Mouse (Mus musculus): Measurements from ENCODE around the gene Prkar1a. TPM values are rescaled to one million over a fixed set of nuclear protein-coding genes. Genes with fewer than 3 reads are reported as not detected.
"Not testable (repeated sequence)": the region's sequence is repeated elsewhere in the genome, so short reads cannot be mapped to it uniquely, and the experiment has no call there.

The Prkar1a gene
- polyA plus RNA-seq, 1 experiment from 2014 or later: 456 TPM

DNA sequence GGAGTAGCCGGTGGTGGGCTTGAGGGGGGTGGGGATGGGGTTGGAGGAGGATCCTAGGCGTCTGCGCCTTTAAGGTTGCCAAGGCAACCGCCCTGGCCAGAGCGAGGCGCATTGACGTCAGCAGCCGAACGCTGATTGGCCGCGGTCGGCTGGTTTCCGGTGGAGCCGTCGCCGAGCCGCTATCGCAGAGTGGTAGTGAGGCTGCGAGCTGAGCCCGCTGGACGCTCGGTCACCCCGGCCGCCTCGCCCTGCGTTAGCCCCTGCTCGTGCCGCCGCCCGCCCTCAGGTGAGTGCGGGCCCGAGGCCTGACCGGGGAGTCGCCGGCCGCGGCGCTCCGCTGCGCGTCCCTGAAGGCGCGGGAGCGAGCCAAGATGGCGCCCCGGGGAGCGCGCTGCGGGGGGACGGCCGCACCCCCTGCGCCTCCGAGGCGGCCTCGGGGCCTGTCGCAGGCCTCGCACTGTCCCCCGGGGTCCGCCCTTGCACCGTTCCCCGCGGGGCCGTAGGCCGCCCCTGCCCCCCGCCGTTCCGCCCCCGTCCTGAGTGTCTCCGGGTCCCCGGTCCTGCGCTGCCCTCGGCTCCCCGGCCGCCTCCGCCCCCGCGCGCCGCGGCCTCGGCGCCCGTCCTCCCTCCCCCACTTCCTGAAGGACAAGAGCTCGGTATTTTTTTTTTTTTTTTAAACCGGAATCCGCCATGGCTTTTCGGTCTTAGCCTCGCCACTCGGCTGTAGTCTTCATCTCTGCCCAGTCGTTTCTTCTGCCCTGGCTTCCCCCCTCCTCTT is 1.8 kb downstream of the Prkar1a start:
- Histone ChIP-seq H3K4me2 (peak overlapping the region; percentile 73), H3K27ac (replicated peaks) (peak overlapping the region; percentile 99), H3K27me3 (no peaks in the 10 kb centered on the region), H3K36me3 (peaks cover 15% of the 10 kb centered on the region), H3K9ac (peak overlapping the region; percentile 97), H3K4me3 (peak overlapping the region; percentile 72), H3K4me1 (replicated peaks) (peaks cover 58% of the 10 kb centered on the region), H3K9me3 (no peaks in the 10 kb centered on the region)
- peak; percentile 96 for ATAC-seq (ENCODE audit: low FRiP score, low read depth)
- 0% methylated on average over 58 of the region's 90 CpGs for WGBS

DNA sequence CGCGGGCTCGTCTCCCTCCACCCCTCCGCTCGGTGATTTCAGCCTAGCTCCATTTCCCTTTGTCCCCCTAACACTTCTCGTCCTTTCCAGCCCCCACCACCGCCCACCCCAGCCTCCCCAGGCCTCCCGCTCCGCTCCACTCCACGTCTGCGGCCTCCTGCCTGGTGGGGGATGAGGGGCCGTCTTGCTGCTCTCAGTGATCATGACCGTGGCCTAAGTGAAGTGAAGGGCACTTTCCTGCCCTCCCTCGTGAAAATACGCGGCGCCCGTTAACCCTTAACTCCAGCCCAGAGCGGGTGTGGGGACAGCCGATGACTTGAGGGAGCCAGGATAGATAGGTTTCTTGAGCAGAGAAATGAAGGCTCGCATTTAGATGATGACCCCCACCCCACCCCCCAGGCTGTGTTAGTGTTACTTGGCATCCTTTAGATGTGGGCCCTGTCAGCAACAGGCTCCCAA is 2.4 kb downstream of the Prkar1a start:
- Histone ChIP-seq H3K9me3 (no peaks in the 10 kb centered on the region), H3K27me3 (no peaks in the 10 kb centered on the region), H3K4me3 (peak overlapping the region; percentile 72), H3K4me1 (replicated peaks) (peaks cover 59% of the 10 kb centered on the region), H3K4me2 (peak overlapping the region; percentile 73), H3K9ac (peak overlapping the region; percentile 97), H3K27ac (replicated peaks) (peak overlapping the region; percentile 99), H3K36me3 (peaks cover 21% of the 10 kb centered on the region)
- ATAC-seq (ENCODE audit: low FRiP score, low read depth): no peak
- 0% methylated on average over 21 of the region's 21 CpGs for WGBS

DNA sequence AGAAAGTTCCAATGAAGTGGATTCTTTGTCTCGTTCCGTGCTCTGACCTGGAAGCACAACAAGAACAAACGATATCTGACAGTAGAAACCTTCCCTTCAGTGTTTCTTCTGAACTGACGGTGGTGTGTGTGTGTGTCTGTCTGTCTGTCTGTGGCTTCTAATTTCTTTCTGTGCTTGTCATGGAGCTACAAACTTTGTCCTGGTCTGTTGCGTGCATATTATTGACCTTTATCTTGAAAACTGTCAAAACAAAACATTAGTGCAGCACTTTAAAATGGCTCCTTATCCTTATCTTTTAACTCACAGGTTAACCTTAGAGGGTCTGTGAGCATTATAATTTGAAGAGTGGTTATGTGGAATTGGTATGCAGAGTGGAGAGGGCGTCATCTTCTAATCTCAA is 3.3 kb downstream of the Prkar1a start:
- H3K4me2 ChIP-seq: peak overlapping the region; percentile 73
- H3K4me1 ChIP-seq (replicated peaks): peaks cover 60% of the 10 kb centered on the region
- no peak for ATAC-seq (ENCODE audit: low FRiP score, low read depth)
- H3K27ac ChIP-seq (replicated peaks): no peak overlapping the region
- no peaks in the 10 kb centered on the region for H3K27me3 ChIP-seq
- H3K9ac ChIP-seq: peak overlapping the region; percentile 97; the same call in 1 of the 2 replicates
- H3K4me3 ChIP-seq: peak overlapping the region; percentile 72
- H3K36me3 ChIP-seq: peaks cover 28% of the 10 kb centered on the region
- H3K9me3 ChIP-seq: no peaks in the 10 kb centered on the region
- 50% methylated on average over 6 of the region's 6 CpGs for WGBS

DNA sequence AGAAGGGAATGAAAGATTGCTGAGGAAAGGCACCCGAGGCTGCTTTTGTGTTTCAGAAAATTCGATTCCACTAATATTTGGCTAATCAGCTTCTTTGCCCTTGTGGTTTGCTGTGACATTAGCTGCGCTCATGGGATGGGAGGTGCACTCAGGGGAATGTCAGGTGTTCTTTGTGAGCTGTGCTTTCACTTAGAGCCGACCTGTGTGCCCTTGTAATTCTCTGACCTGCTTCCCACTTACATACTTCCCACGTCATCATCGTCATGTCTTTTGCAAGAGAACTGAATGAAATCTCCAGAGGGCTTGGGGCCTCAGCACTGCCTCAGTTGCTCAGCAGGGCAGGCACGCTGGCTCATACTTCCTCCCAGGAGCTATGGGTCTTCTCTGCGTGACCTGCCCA is 4.0 kb downstream of the Prkar1a start:
- Histone ChIP-seq H3K9ac (peak overlapping the region; percentile 97), H3K4me3 (peak overlapping the region; percentile 72; the same call in 1 of the 2 replicates), H3K27ac (replicated peaks) (peak overlapping the region; percentile 3), H3K36me3 (peaks cover 28% of the 10 kb centered on the region), H3K4me2 (peak overlapping the region; percentile 73), H3K27me3 (no peaks in the 10 kb centered on the region), H3K4me1 (replicated peaks) (peaks cover 57% of the 10 kb centered on the region), H3K9me3 (no peaks in the 10 kb centered on the region)
- no peak for ATAC-seq (ENCODE audit: low FRiP score, low read depth)
- WGBS: 58% methylated on average over 8 of the region's 8 CpGs

DNA sequence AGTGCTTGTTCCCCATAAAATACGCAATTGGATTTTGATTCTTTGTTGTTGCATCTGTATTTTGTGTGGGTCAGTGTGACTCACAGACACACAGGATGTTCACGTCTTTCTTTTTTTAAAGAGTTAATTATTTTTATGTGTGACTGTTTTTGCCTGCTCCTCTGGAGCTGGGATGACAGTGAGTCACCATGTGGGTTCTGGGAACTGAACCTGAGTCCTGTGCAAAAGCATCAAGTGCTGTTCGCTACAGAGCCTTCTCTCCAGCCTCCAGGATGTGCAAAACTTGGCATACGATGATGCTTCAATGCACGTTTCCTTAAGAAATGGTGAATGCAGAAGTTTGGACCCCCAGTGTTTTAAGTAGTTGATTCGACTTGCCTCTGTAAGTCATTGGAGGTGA is 5.4 kb downstream of the Prkar1a start:
- Histone ChIP-seq H3K36me3 (peaks cover 29% of the 10 kb centered on the region), H3K4me3 (no peak overlapping the region), H3K4me1 (replicated peaks) (peaks cover 43% of the 10 kb centered on the region), H3K27ac (replicated peaks) (no peak overlapping the region), H3K9ac (no peak overlapping the region), H3K27me3 (no peaks in the 10 kb centered on the region), H3K4me2 (no peak overlapping the region), H3K9me3 (no peaks in the 10 kb centered on the region)
- ATAC-seq (ENCODE audit: low FRiP score, low read depth): no peak
- 89% methylated on average over 6 of the region's 6 CpGs for WGBS

DNA sequence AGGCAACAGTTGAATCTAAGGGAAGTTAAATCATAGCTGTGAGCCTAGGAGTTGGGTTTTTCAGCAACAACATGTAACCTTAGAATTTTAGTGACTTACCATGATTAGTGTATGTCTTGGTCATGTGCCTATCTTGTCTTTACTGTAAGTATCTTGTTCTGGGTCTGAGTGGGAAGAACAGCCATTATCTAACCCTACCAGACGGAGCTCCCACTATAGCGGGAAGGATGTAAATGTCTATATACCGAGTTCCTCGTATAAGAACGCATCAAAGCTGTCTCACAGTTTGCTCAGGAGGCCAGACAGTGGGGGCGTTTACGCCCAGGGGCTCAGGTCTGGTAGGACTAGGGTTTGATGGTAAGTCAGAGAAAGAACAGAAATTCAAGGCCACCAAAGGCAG is 7.0 kb downstream of the Prkar1a start:
- Histone ChIP-seq H3K9me3 (no peaks in the 10 kb centered on the region), H3K27me3 (no peaks in the 10 kb centered on the region), H3K27ac (replicated peaks) (no peak overlapping the region), H3K9ac (no peak overlapping the region), H3K4me3 (no peak overlapping the region), H3K4me2 (no peak overlapping the region), H3K36me3 (peaks cover 45% of the 10 kb centered on the region), H3K4me1 (replicated peaks) (peaks cover 38% of the 10 kb centered on the region)
- 92% methylated on average over 7 of the region's 7 CpGs for WGBS
- no peak for ATAC-seq (ENCODE audit: low FRiP score, low read depth)

DNA sequence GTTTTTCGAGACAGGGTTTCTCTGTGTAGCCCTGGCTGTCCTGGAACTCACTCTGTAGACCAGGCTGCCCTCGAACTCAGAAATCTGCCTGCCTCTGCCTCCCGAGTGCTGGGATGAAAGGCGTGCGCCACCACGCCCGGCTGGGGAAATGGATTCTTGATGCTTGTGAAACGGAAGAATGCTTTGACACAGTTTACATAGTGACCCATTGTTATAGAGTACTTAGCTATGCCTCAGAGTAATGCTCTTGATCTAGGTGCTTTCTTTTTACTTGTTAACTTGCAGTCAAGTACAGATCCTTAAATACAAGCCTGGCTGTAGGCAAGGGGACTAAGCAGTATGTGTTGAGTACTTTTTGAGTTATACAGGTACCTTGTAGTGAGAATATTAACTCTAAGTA is 11.3 kb downstream of the Prkar1a start:
- not testable (repeated sequence) for H3K4me2 ChIP-seq; H3K9ac ChIP-seq; ATAC-seq (ENCODE audit: low FRiP score, low read depth); H3K4me3 ChIP-seq; H3K27me3 ChIP-seq; H3K4me1 ChIP-seq (replicated peaks); H3K9me3 ChIP-seq; H3K27ac ChIP-seq (replicated peaks)
- H3K36me3 ChIP-seq: peaks cover 72% of the 10 kb centered on the region
- 89% methylated on average over 8 of the region's 8 CpGs for WGBS

DNA sequence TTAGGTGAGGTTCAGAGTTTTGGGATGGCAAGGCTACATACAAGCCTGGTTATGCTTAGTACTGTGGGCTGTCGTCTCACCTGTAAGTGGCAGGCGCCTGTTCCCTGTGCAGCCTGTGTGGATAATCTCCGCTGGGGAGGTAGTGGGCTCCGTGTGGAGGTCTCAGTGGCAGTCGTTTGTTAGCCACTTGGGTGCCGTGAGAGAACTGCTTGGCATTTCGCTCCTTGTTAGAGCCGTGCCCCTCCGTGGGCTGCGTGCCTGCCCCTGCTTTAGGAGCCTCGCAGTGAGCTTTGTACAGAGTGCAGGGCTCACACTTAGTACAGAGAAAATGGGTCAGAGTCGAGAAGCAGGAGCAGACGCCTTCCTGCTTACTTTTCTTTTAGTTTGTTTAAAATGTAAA is 15.1 kb downstream of the Prkar1a start:
- Histone ChIP-seq H3K36me3 (peaks cover 86% of the 10 kb centered on the region), H3K27ac (replicated peaks) (no peak overlapping the region), H3K27me3 (no peaks in the 10 kb centered on the region), H3K4me2 (no peak overlapping the region), H3K4me3 (no peak overlapping the region), H3K9me3 (no peaks in the 10 kb centered on the region), H3K9ac (no peak overlapping the region), H3K4me1 (replicated peaks) (no peaks in the 10 kb centered on the region)
- no peak for ATAC-seq (ENCODE audit: low FRiP score, low read depth)
- WGBS: 93% methylated on average over 13 of the region's 13 CpGs

DNA sequence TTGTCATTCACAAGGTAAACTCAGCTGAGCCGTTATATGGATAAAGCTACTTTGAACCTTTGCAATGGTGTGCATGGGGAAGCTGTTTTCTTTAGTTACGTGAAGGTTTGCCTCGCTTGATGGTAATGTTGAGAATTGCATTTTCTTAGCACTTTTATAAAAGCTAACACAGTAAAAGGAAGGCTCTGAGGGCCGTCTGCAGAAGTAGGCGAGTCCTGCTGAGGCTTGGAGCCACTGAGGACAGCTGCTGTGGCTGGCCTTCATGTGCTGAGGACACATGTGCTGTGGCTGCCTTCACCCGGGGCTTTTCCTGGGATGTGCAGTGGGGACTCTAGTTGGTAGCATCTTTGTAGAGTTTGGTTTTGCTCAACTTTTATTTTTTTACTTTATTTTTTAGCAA is 16.2 kb downstream of the Prkar1a start:
- Histone ChIP-seq H3K4me2 (no peak overlapping the region), H3K9me3 (no peaks in the 10 kb centered on the region), H3K27me3 (no peaks in the 10 kb centered on the region), H3K4me3 (no peak overlapping the region), H3K4me1 (replicated peaks) (no peaks in the 10 kb centered on the region), H3K36me3 (peaks cover 85% of the 10 kb centered on the region), H3K27ac (replicated peaks) (no peak overlapping the region), H3K9ac (no peak overlapping the region)
- no peak for ATAC-seq (ENCODE audit: low FRiP score, low read depth)
- 86% methylated on average over 6 of the region's 6 CpGs for WGBS

DNA sequence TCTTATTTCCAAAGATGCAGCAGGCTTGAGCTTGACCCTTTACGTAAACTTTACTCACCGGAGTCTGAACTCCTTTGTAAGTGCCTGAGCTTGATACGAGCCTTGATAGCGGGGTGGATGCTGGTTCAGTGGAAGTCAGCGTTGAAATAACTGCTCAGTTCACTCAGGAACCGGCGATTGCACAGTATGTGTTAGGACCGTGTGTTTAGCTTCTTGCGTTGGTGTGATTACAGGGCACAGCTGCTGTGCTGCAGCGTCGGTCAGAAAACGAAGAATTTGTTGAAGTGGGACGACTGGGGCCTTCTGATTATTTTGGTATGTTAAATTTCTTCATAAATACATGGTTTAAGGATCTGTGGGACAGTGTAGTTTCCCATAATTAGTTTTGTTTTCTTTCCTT is 17.2 kb downstream of the Prkar1a start:
- H3K4me1 ChIP-seq (replicated peaks): no peaks in the 10 kb centered on the region; the same call in 1 of the 2 replicates
- 95% methylated on average over 13 of the region's 13 CpGs for WGBS
- H3K9ac ChIP-seq: no peak overlapping the region

DNA sequence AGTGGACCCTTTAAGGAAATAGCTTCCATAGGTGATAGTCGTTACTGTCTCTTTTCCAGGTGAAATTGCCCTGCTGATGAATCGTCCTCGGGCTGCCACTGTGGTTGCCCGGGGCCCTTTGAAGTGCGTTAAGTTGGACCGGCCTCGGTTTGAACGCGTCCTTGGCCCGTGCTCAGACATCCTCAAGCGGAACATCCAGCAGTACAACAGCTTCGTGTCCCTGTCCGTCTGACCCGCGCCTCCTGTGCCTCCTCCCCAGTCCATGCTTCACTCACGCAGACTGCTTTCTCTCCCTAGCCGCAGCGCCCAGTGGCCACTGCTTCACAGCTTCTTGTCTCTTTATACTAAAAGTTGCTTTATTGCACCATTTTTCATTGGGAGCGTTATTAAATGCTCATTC is 18.2 kb downstream of the Prkar1a start:
- Histone ChIP-seq H3K27ac (replicated peaks) (no peak overlapping the region), H3K9ac (no peak overlapping the region), H3K27me3 (no peaks in the 10 kb centered on the region), H3K4me3 (no peak overlapping the region), H3K36me3 (peaks cover 69% of the 10 kb centered on the region), H3K4me1 (replicated peaks) (no peaks in the 10 kb centered on the region; the same call in 1 of the 2 replicates), H3K9me3 (no peaks in the 10 kb centered on the region), H3K4me2 (no peak overlapping the region)
- 94% methylated on average over 19 of the region's 19 CpGs for WGBS
- no peak for ATAC-seq (ENCODE audit: low FRiP score, low read depth)

More for the DNA sequence above, 17.2 kb downstream of the Prkar1a start:
- ATAC-seq (ENCODE audit: low FRiP score, low read depth): no peak
- Histone ChIP-seq H3K27me3 (no peaks in the 10 kb centered on the region), H3K4me2 (no peak overlapping the region), H3K27ac (replicated peaks) (no peak overlapping the region), H3K36me3 (peaks cover 75% of the 10 kb centered on the region), H3K9me3 (no peaks in the 10 kb centered on the region), H3K4me3 (no peak overlapping the region)

DNA sequence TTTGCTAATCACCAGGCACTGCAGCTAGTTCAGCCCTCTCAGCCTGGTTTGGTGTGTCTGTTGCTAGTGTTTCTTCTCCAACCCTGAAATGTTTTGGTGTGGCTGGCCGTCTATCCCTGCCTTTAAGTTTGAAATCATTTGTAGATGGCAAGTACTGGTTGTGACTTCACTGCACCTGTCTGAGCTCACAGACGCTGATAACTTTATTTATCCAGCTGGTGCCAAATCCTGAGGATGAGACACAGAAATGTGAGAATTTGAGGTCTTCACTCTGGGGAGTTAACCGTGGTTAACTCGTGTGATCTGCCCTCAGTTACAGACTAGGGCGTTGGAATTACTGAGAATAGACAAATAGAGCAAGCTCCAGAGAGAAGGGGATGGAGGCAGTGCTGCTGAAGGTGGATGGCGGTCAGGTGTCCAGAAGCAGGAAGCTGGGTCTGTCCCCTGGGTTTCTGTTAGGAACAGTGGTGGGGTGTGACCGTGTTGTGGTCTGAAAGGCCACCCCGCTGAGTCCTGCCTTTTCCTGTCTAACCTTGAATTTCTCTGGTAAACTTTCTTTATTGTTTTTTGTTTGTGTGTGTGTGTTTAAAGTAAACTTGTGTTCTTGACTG is 19.0 kb downstream of the Prkar1a start:
- Histone ChIP-seq H3K27me3 (no peaks in the 10 kb centered on the region), H3K9me3 (no peaks in the 10 kb centered on the region), H3K27ac (replicated peaks) (no peak overlapping the region), H3K9ac (no peak overlapping the region), H3K4me3 (no peak overlapping the region), H3K4me1 (replicated peaks) (no peaks in the 10 kb centered on the region; the same call in 1 of the 2 replicates), H3K4me2 (no peak overlapping the region), H3K36me3 (peaks cover 62% of the 10 kb centered on the region)
- WGBS: 86% methylated on average over 8 of the region's 8 CpGs
- ATAC-seq (ENCODE audit: low FRiP score, low read depth): no peak
